Mouse (Mus musculus): ENCODE measurements at regions not wholly inside any gene's neighbourhood (a gene's known extent, or its start where the extent isn't known, plus 50 kb on each side); places are given as distances from the start of the nearest gene placed in this dataset.

DNA sequence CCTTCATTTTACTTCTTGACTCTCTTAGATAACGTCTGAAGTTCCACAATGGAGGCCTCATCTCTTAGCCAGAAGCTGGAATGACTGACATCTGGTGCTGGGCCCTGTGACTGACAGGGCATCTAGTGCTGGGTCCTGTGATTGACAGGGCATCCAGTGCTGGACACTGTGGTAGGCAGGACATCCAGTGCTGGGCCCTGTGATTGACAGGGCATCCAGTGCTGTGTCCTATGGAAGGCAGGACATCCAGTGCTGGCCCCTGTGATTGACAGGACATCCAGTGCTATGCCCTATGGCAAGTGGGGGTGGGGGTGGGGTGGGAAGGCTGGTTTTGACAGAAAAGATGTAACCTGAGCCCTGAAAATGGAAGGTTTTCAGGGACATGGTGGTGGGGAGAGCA lies 52.1 kb upstream of the Lmo2 start:
- H3K27me3 ChIP-seq (ENCODE audit: control insufficient read depth, insufficient read depth, low read length, poor library complexity, severe bottlenecking), result no peaks in the 10 kb centered on the region
- DNase-seq (ENCODE audit: low read depth, low spot score), result no peak
- no peaks in the 10 kb centered on the region for H3K36me3 ChIP-seq (ENCODE audit: control insufficient read depth, insufficient read depth, low read length, poor library complexity, severe bottlenecking)

DNA sequence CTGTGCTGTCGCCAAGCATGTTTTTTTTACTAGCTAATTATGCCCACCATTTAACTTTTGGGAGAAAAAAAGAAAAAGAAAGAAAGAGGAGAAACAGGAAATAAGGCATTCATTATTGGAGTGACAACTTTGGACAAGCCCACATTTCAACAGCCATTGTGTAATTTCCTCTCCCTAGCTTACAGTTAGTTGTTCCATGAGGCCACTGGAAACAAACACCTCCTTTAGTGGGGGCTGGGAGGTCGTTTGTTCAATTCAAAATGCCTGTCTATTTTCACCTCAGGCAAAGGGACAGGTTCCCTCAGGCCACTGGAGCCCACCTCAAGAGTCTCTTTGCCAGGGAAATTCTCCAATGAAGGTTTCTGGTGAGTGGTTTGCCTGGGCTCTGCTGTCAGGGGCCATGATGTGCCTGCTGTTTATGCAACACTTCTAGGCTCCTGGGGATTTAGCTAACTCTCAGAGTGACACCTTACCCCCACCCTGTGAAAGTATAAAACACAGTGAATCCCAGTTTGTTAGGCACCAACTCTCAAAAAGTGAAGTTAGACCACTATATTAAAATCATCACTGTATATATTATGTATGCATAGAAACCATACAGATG lies 51.1 kb upstream of the Lmo2 start:
- no peak for DNase-seq (ENCODE audit: low read depth, low spot score)
- Histone ChIP-seq H3K36me3 (ENCODE audit: control insufficient read depth, insufficient read depth, low read length, poor library complexity, severe bottlenecking) (no peaks in the 10 kb centered on the region), H3K27me3 (ENCODE audit: control insufficient read depth, insufficient read depth, low read length, poor library complexity, severe bottlenecking) (no peaks in the 10 kb centered on the region)
